In genomic region chr4:120248800-120249261, GRCm38 (mm10) we compare ENCODE assay signal across 8 mouse cellular contexts. TPM values are rescaled to one million over a fixed set of nuclear protein-coding genes. Genes with fewer than 3 reads are reported as not detected.
DNase-seq lines count a peak whose midpoint lies in the region.

No protein-coding gene starts in this region.

- intact Hi-C loops in heart, postnatal 36 days (cut with DNase I): loop anchor here (1.0 to 5.0 kb wide), 2 partner anchors 20 to 38 kb away; partner anchors contain the start of gene Foxo6

- no peak overlapping the region for H3K4me3 ChIP-seq in brown adipose tissue, adult 24 weeks (ENCODE audit: insufficient read depth, low read depth, low read length)

- H3K27ac ChIP-seq in brown adipose tissue, adult 24 weeks (replicated peaks; ENCODE audit: low read depth, low read length): peak overlapping the region; percentile 79

- DNase-seq in 3134 (ENCODE audit: extremely low read depth, insufficient read length, low spot score): peak; percentile 87
- DNase-seq in frontal cortex, postnatal 10 days (ENCODE audit: low spot score in 2 of 2): peak; percentile 73 to 84
- peak; percentile 75 to 76 for DNase-seq in heart, postnatal 36 days
- DNase-seq in layer of hippocampus, postnatal 10 days (ENCODE audit: low spot score in 2 of 2): peak; percentile 88 to 90
- peak; percentile 79 for DNase-seq in lung, postnatal 36 days
- peak; percentile 97 for DNase-seq in skeletal muscle tissue, adult 2 months (ENCODE audit: low read depth, low spot score)
- no peak for DNase-seq in spleen, postnatal 10 days (ENCODE audit: low spot score in 2 of 2)

- peaks cover 13% of the 10 kb centered on the region; the same call in 1 of the 2 replicates for H3K4me1 ChIP-seq in brown adipose tissue, adult 24 weeks (ENCODE audit: control insufficient read depth, insufficient read depth, insufficient read length, low read length)

RNA-seq across cellular contexts. Expression of gene Foxo6, which starts 38.3 kb away (rescaled TPM):
- polyA plus RNA-seq in brown adipose tissue, adult 24 weeks (2012; ENCODE audit: insufficient read depth, insufficient read length, missing spikeins): not detected in 2 replicates
- 1 to 10 TPM; 2.3 to 4.6 TPM for total RNA-seq in heart, postnatal 36 days (2021)
- total RNA-seq in layer of hippocampus, postnatal 10 days (2021): 10 to 100 TPM; 60.4 to 61.7 TPM

Comparison
In these comparisons a context has a peak if more than half of its experiments do, and no peak if none do; other contexts are left out.
1. DNase-seq: peak in 3134 (single experiment), frontal cortex, postnatal 10 days (2 of 2), heart, postnatal 36 days (2 of 2), layer of hippocampus, postnatal 10 days (2 of 2), lung, postnatal 36 days (single experiment) and skeletal muscle tissue, adult 2 months (single experiment); none in spleen, postnatal 10 days (0 of 2).
2. RNA of gene Foxo6, which starts 38.3 kb away (total RNA-seq): 60.4 to 61.7 TPM in layer of hippocampus, postnatal 10 days; 2.3 to 4.6 TPM in heart, postnatal 36 days; every median in the first group is over 10 times any median in the second.